Mouse (Mus musculus) forebrain, embryonic 16.5 days (tissue): ENCODE results near the gene Med15. TPM values are rescaled to one million over a fixed set of nuclear protein-coding genes. Genes with fewer than 3 reads are reported as not detected.
"Not testable (repeated sequence)": the region's sequence is repeated elsewhere in the genome, so short reads cannot be mapped to it uniquely, and the experiment has no call there.

Experiments used
- ATAC-seq: fragments of 200-750 bp; cut with Nextera tagmentation; 2 replicates; pipeline ENCODE4 v1.8.0; 2017; ENCODE audit warnings: mild to moderate bottlenecking, moderate library complexity
- H3K27ac ChIP-seq: fragments of 300-500 bp; sonication (generic); 2 replicates; pipeline ENCODE4 v1.5.1; 2014; ENCODE audit warnings: low read length, control low read depth
- H3K27me3 ChIP-seq: fragments of 300-500 bp; sonication (generic); replicated peaks from 2 replicates; pipeline ENCODE4 v1.6.1; 2014; ENCODE audit warnings: low read length; ENCODE audit not compliant: control insufficient read depth, insufficient read depth
- H3K36me3 ChIP-seq: fragments of 300-500 bp; sonication (generic); 2 replicates; pipeline ENCODE4 v1.6.1; 2014; ENCODE audit not compliant: control insufficient read depth, insufficient read depth
- H3K4me1 ChIP-seq: fragments of 300-500 bp; sonication (generic); replicated peaks from 2 replicates; pipeline ENCODE4 v1.6.1; 2014; ENCODE audit warnings: low read length; ENCODE audit not compliant: control insufficient read depth, insufficient read depth
- H3K4me2 ChIP-seq: fragments of 300-500 bp; sonication (generic); 2 replicates; pipeline ENCODE4 v1.6.1; 2014; ENCODE audit warnings: mild to moderate bottlenecking, low read length, control low read depth
- H3K4me3 ChIP-seq: fragments of 300-500 bp; sonication (generic); replicated peaks from 2 replicates; pipeline ENCODE4 v1.5.1; 2014; ENCODE audit warnings: mild to moderate bottlenecking, low read length, control low read depth
- H3K9ac ChIP-seq: fragments of 300-500 bp; sonication (generic); replicated peaks from 2 replicates; pipeline ENCODE4 v1.6.1; 2014; ENCODE audit warnings: low read depth, low read length, control low read depth
- H3K9me3 ChIP-seq: fragments of 300-500 bp; sonication (generic); 2 replicates; pipeline ENCODE4 v1.6.1; 2016; ENCODE audit warnings: low read length; ENCODE audit not compliant: control insufficient read depth
- WGBS: fragments of 180-500 bp; shearing (Covaris S2); extraction: QIAGEN DNeasy Blood & Tissue Kit; methylation state at CpG from one replicate; pipeline ENCODE4 v1.1.7; 2014; 5-methylcytosine and 5-hydroxymethylcytosine counted together
- polyA plus RNA-seq: library from polyadenylated mRNA; unstranded; fragments of >200 nt; fragmentation: Nextera tagmentation; extraction: Ambion mirVana; gene quantifications from 2 replicates; pipeline ENCODE4 v1.2.1, GENCODE M21; 2015

Med15 gene
- polyA plus RNA-seq, 1 experiment from 2014 or later = 50.1 TPM

DNA sequence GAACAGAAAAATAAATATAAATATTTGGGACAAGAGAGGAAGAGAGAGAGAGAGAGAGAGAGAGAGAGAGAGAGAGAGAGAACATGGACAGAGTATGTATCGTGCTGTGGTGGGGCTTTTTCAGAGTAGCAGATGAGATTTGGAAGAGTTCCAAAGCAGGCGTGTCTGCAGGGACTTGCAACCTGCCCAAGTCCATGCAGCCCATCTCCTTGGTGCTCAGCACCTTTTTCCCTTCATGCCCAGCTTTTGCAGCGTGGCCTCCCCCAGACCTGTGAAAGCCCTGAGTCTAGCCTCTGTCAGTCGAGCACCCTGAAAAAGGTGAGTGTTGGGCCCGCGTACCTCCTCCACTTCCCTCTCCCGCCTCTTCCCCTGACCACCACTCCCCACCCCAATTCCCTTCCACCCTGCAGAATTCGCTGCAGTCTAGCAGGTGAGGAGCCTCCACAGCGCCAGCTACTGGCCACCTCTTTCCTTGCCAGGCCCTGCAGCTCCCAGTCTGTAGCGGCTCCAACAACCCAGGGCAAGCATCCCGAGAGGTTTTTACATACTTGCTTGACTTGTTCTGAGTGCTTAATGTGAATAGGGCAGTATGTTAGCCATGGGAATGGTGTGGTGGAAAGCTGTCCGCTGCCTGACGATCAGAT is 114.6 kb downstream of the Med15 start:
- 0 out of 2 replicates have a peak, but pooled peaks cover 3% of the 10 kb centered on the region for H3K36me3 ChIP-seq
- ATAC-seq = peak; percentile 45; the same call in 1 of the 2 replicates
- no peak overlapping the region for H3K9ac ChIP-seq

GRCm38 (mm10) chr16:17616212-17616611 is 116.5 kb downstream of the Med15 start:
- H3K9ac ChIP-seq = no peak overlapping the region
- H3K27ac ChIP-seq = no peak overlapping the region
- no peaks in the 10 kb centered on the region for H3K9me3 ChIP-seq
- ATAC-seq = no peak
- H3K36me3 ChIP-seq = no peaks in the 10 kb centered on the region
- H3K4me1 ChIP-seq = peaks cover 15% of the 10 kb centered on the region
- H3K4me3 ChIP-seq = no peak overlapping the region
- WGBS = 88% methylated on average over 5 of the region's 5 CpGs
- H3K4me2 ChIP-seq = no peak overlapping the region
- no peaks in the 10 kb centered on the region for H3K27me3 ChIP-seq

More for the DNA sequence above, 114.6 kb downstream of the Med15 start:
- no peak overlapping the region for H3K4me3 ChIP-seq
- H3K27ac ChIP-seq = no peak overlapping the region
- H3K4me1 ChIP-seq = peaks cover 15% of the 10 kb centered on the region
- 18% methylated on average over 13 of the region's 13 CpGs for WGBS
- H3K27me3 ChIP-seq = no peaks in the 10 kb centered on the region
- H3K4me2 ChIP-seq = no peak overlapping the region
- no peaks in the 10 kb centered on the region for H3K9me3 ChIP-seq

GRCm38 (mm10) chr16:17614740-17615139 is 118.0 kb downstream of the Med15 start:
- not testable (repeated sequence) for ATAC-seq, H3K9me3 ChIP-seq, H3K4me2 ChIP-seq, H3K36me3 ChIP-seq, H3K4me1 ChIP-seq, H3K27me3 ChIP-seq, H3K9ac ChIP-seq, H3K27ac ChIP-seq, H3K4me3 ChIP-seq
- 89% methylated on average over 6 of the region's 6 CpGs for WGBS

- no peak overlapping the region for H3K9ac ChIP-seq
- ATAC-seq = no peak
- 67% methylated on average over 4 of the region's 4 CpGs for WGBS
Measured at GRCm38 (mm10) chr16:17611383-17611782, 121.3 kb downstream of the Med15 start.

GRCm38 (mm10) chr16:17605684-17606083 is 127.0 kb downstream of the Med15 start:
- Histone ChIP-seq H3K4me2 (no peak overlapping the region), H3K36me3 (no peaks in the 10 kb centered on the region), H3K27me3 (no peaks in the 10 kb centered on the region), H3K4me3 (no peak overlapping the region), H3K4me1 (peaks cover 3% of the 10 kb centered on the region; the same call in 1 of the 2 replicates), H3K9ac (no peak overlapping the region), H3K9me3 (no peaks in the 10 kb centered on the region), H3K27ac (no peak overlapping the region)
- WGBS = 82% methylated on average over 5 of the region's 5 CpGs
- ATAC-seq = no peak

More at GRCm38 (mm10) chr16:17611383-17611782, 121.3 kb downstream of the Med15 start:
- Histone ChIP-seq H3K36me3 (no peaks in the 10 kb centered on the region), H3K4me1 (no peaks in the 10 kb centered on the region), H3K9me3 (no peaks in the 10 kb centered on the region), H3K4me3 (no peak overlapping the region), H3K4me2 (no peak overlapping the region), H3K27me3 (no peaks in the 10 kb centered on the region), H3K27ac (no peak overlapping the region)

- ATAC-seq = no peak
- H3K4me2 ChIP-seq = no peak overlapping the region
- H3K4me1 ChIP-seq = peaks cover 3% of the 10 kb centered on the region; the same call in 1 of the 2 replicates
- H3K36me3 ChIP-seq = no peaks in the 10 kb centered on the region
- no peaks in the 10 kb centered on the region for H3K27me3 ChIP-seq
- 46% methylated on average over 4 of the region's 4 CpGs for WGBS
- H3K27ac ChIP-seq = no peak overlapping the region
- H3K9ac ChIP-seq = no peak overlapping the region
- no peak overlapping the region for H3K4me3 ChIP-seq
- no peaks in the 10 kb centered on the region for H3K9me3 ChIP-seq
Measured at GRCm38 (mm10) chr16:17604941-17605340, 127.8 kb downstream of the Med15 start.

Other genes with a start within 250 kb of the Med15 start
- 9.5 and 12.6 TPM in 2 replicates for gene Aifm3, start 243.3 kb downstream of the Med15 start, polyA plus RNA-seq
- 130 and 150 TPM in 2 replicates for gene Lztr1, start 224.2 kb downstream of the Med15 start, polyA plus RNA-seq
- gene Thap7, start 201.8 kb downstream of the Med15 start, polyA plus RNA-seq = 66.3 and 66.5 TPM in 2 replicates
- 0.38 and 1.0 TPM in 2 replicates for gene Lrrc74b, start 171.6 kb downstream of the Med15 start, polyA plus RNA-seq
- 1.5 and 1.6 TPM in 2 replicates for gene P2rx6, start 171.0 kb downstream of the Med15 start, polyA plus RNA-seq
- gene Slc7a4, start 149.7 kb downstream of the Med15 start, polyA plus RNA-seq = 35.0 and 44.5 TPM in 2 replicates
- gene Smpd4, start 113.5 kb downstream of the Med15 start, polyA plus RNA-seq = 33.4 and 38.3 TPM in 2 replicates
- 5.5 and 7.7 TPM in 2 replicates for gene Ccdc74a, start 86.4 kb downstream of the Med15 start, polyA plus RNA-seq
- 76.1 and 89.5 TPM in 2 replicates for gene Klhl22, start 26.7 kb upstream of the Med15 start, polyA plus RNA-seq
- gene Scarf2, start 64.4 kb upstream of the Med15 start, polyA plus RNA-seq = 0.99 and 1.4 TPM in 2 replicates
- 0.86 and 1.5 TPM in 2 replicates for gene B830017H08Rik, start 100.2 kb upstream of the Med15 start, polyA plus RNA-seq
- gene Car15, start 105.5 kb upstream of the Med15 start, polyA plus RNA-seq = 4.7 and 5.5 TPM in 2 replicates
- 0.63 and 1.1 TPM in 2 replicates for gene Gm20518, start 158.8 kb upstream of the Med15 start, polyA plus RNA-seq
- not detected in 2 replicates for gene Tssk1, start 161.3 kb upstream of the Med15 start, polyA plus RNA-seq
- gene Dgcr2, start 165.7 kb upstream of the Med15 start, polyA plus RNA-seq = 108 and 110 TPM in 2 replicates
- gene Tssk2, start 165.7 kb upstream of the Med15 start, polyA plus RNA-seq = 0.17 TPM in 1 of 2 replicates, not detected in the other
- 57.2 and 60.8 TPM in 2 replicates for gene Ess2, start 178.5 kb upstream of the Med15 start, polyA plus RNA-seq
- 0.30 TPM in 1 of 2 replicates, not detected in the other for gene Gsc2, start 182.2 kb upstream of the Med15 start, polyA plus RNA-seq
- 133 and 155 TPM in 2 replicates for gene Slc25a1, start 195.3 kb upstream of the Med15 start, polyA plus RNA-seq
- not detected in 2 replicates for gene Vpreb2, start 247.5 kb upstream of the Med15 start, polyA plus RNA-seq